Mouse (Mus musculus) MEL (cell line): Measurements from ENCODE around the gene Trim27. TPM values are rescaled to one million over a fixed set of nuclear protein-coding genes. Genes with fewer than 3 reads are reported as not detected.
A peak's percentile ranks its signal among the peaks of the same experiment; 100 is the strongest.

Source experiments
- DNase-seq: peaks from one replicate; pipeline ENCODE4 v3.0.0; 2011; ENCODE audit warnings: low read depth, low spot score
- H3K27ac ChIP-seq: 2 replicates; pipeline ENCODE4 v1.5.1; 2012; ENCODE audit warnings: low read depth, mild to moderate bottlenecking, control low read depth, low read length, moderate library complexity; ENCODE audit not compliant: control insufficient read depth
- H3K27me3 ChIP-seq, 2 experiments: fragments of 150-350 bp in 1 of 2; sonication (generic) in 1 of 2; 2 replicates each; pipeline ENCODE4 v1.6.1; 2012; ENCODE audit warnings: low read length in 2 of 2, mild to moderate bottlenecking in 2 of 2, improper control_type of control experiment in 1 of 2, moderate library complexity in 1 of 2; ENCODE audit not compliant: insufficient read depth in 2 of 2, control insufficient read depth in 1 of 2
- H3K36me3 ChIP-seq, 2 experiments: 2 replicates each; pipeline ENCODE4 v1.6.1; 2012 to 2014; ENCODE audit warnings: low read length in 2 of 2, improper control_type of control experiment in 1 of 2, inconsistent platforms in 1 of 2, mild to moderate bottlenecking in 1 of 2; ENCODE audit not compliant: insufficient read depth in 2 of 2, control insufficient read depth in 1 of 2
- H3K4me1 ChIP-seq, 2 experiments: fragments of 150-350 bp in 1 of 2; sonication (generic) in 1 of 2; 2 replicates each; pipeline ENCODE4 v1.6.1; 2012; ENCODE audit warnings: low read length in 2 of 2, improper control_type of control experiment in 1 of 2, mild to moderate bottlenecking in 1 of 2; ENCODE audit not compliant: insufficient read depth in 2 of 2, control insufficient read depth in 1 of 2
- H3K4me3 ChIP-seq, 2 experiments: fragments of 150-350 bp in 1 of 2; sonication (generic) in 1 of 2; 2 replicates each; pipeline ENCODE4 v1.5.1; 2012; ENCODE audit warnings: low read depth in 2 of 2, low read length in 2 of 2, mild to moderate bottlenecking in 2 of 2, moderate library complexity in 2 of 2, control low read depth in 1 of 2, improper control_type of control experiment in 1 of 2; ENCODE audit not compliant: control insufficient read depth in 1 of 2, insufficient read depth in 1 of 2
- H3K79me2 ChIP-seq: 2 replicates; pipeline ENCODE4 v1.6.1; 2012; ENCODE audit warnings: mild to moderate bottlenecking, low read length, moderate library complexity; ENCODE audit not compliant: control insufficient read depth, poor library complexity, insufficient read depth
- H3K9ac ChIP-seq: 2 replicates; pipeline ENCODE4 v1.6.1; 2012; ENCODE audit warnings: low read depth, mild to moderate bottlenecking, control low read depth, low read length, moderate library complexity; ENCODE audit not compliant: control insufficient read depth, poor library complexity, severe bottlenecking
- H3K9me3 ChIP-seq: fragments of 150-350 bp; sonication (generic); replicated peaks from 2 replicates; pipeline ENCODE4 v1.6.1; 2012; ENCODE audit warnings: mild to moderate bottlenecking, low read length, improper control_type of control experiment, moderate library complexity; ENCODE audit not compliant: insufficient read depth
- CHD1 ChIP-seq: IDR thresholded peaks from 2 replicates; pipeline ENCODE4 v1.6.1; 2012; ENCODE audit warnings: low read depth, mild to moderate bottlenecking, inconsistent platforms, low read length, improper control_type of control experiment
- ETS1 ChIP-seq: IDR thresholded peaks from 2 replicates; pipeline ENCODE4 v1.6.1; 2012; ENCODE audit warnings: low read depth, mild to moderate bottlenecking, inconsistent platforms, low read length, improper control_type of control experiment, moderate library complexity
- HCFC1 ChIP-seq: IDR thresholded peaks from 2 replicates; pipeline ENCODE4 v1.6.1; 2012; ENCODE audit warnings: low read depth, mild to moderate bottlenecking, inconsistent platforms, low read length, improper control_type of control experiment, moderate library complexity
- MAFK ChIP-seq: IDR thresholded peaks from 2 replicates; pipeline ENCODE4 v1.6.1; 2011; ENCODE audit warnings: low read depth, mild to moderate bottlenecking, low read length, improper control_type of control experiment, borderline replicate concordance
- MAX ChIP-seq: IDR thresholded peaks from 2 replicates; pipeline ENCODE4 v1.6.1; 2011; ENCODE audit warnings: low read length, improper control_type of control experiment
- NRF1 ChIP-seq: IDR thresholded peaks from 2 replicates; pipeline ENCODE4 v1.6.1; 2014; ENCODE audit warnings: low read depth, mild to moderate bottlenecking, inconsistent platforms, low read length, improper control_type of control experiment, moderate library complexity; ENCODE audit not compliant: poor library complexity, insufficient read depth, severe bottlenecking
- POLR2AphosphoS5 ChIP-seq: IDR thresholded peaks from 2 replicates; pipeline ENCODE4 v1.6.1; 2012; ENCODE audit warnings: low read depth, borderline replicate concordance, mild to moderate bottlenecking, inconsistent platforms, low read length, moderate library complexity, mixed read lengths
- SIN3A ChIP-seq: IDR thresholded peaks from 2 replicates; pipeline ENCODE4 v1.6.1; 2012; ENCODE audit warnings: low read length, improper control_type of control experiment, inconsistent platforms
- SMC3 ChIP-seq: IDR thresholded peaks from 2 replicates; pipeline ENCODE4 v1.6.1; 2011; ENCODE audit warnings: low read depth, low read length, improper control_type of control experiment
- TAL1 ChIP-seq: IDR thresholded peaks from 2 replicates; pipeline ENCODE4 v1.6.1; 2012; ENCODE audit warnings: mild to moderate bottlenecking, inconsistent platforms, low read length, moderate library complexity, mixed read lengths
- TBP ChIP-seq: IDR thresholded peaks from 2 replicates; pipeline ENCODE4 v1.8.0; 2011; ENCODE audit warnings: low read depth, low read length, improper control_type of control experiment
- USF1 ChIP-seq: IDR thresholded peaks from 2 replicates; pipeline ENCODE4 v1.6.1; 2014; ENCODE audit warnings: low read depth, mild to moderate bottlenecking, inconsistent platforms, low read length, improper control_type of control experiment, moderate library complexity
- USF2 ChIP-seq, 2 experiments: IDR thresholded peaks; 2 replicates each; pipeline ENCODE4 v1.6.1; 2011 to 2012; ENCODE audit warnings: improper control_type of control experiment in 2 of 2, low read length in 2 of 2, borderline replicate concordance in 1 of 2, inconsistent platforms in 1 of 2, low read depth in 1 of 2, mild to moderate bottlenecking in 1 of 2; ENCODE audit not compliant: insufficient read depth in 1 of 2
- ZC3H11A ChIP-seq: IDR thresholded peaks from 2 replicates; pipeline ENCODE4 v1.6.1; 2012; ENCODE audit warnings: low read depth, mild to moderate bottlenecking, inconsistent platforms, low read length, improper control_type of control experiment
- ZKSCAN1 ChIP-seq: IDR thresholded peaks from 2 replicates; pipeline ENCODE4 v1.6.1; 2012; ENCODE audit warnings: low read depth, mild to moderate bottlenecking, inconsistent platforms, low read length, improper control_type of control experiment, moderate library complexity
- ZMIZ1 ChIP-seq: IDR thresholded peaks from 2 replicates; pipeline ENCODE4 v1.6.1; 2012; ENCODE audit warnings: low read depth, mild to moderate bottlenecking, inconsistent platforms, low read length, improper control_type of control experiment, moderate library complexity
- ZNF384 ChIP-seq: IDR thresholded peaks from 2 replicates; pipeline ENCODE4 v1.6.1; 2012; ENCODE audit warnings: low read depth, mild to moderate bottlenecking, inconsistent platforms, low read length, improper control_type of control experiment
- polyA plus RNA-seq, 2 experiments: library from polyadenylated mRNA; stranded (reverse) in 1 of 2; unstranded in 1 of 2; fragments of >175 nt in 1 of 2; fragments of >200 nt in 1 of 2; gene quantifications; 2 replicates each; pipeline versions ENCODE4 v1.2.1 to v1.2.4; 2012; ENCODE audit warnings: low replicate concordance in 2 of 2, low read depth in 1 of 2; ENCODE audit not compliant: insufficient read length in 2 of 2, insufficient read depth in 1 of 2, missing spikeins in 1 of 2
- total RNA-seq: library from RNA; depleted of rRNA; stranded (reverse); fragments of 300-350 nt; gene quantifications from 2 replicates; pipeline ENCODE4 v1.2.3, GENCODE M21; 2012

The Trim27 gene
- total and polyA plus RNA-seq, 3 experiments = 258 to 339 (median 311) TPM

DNA sequence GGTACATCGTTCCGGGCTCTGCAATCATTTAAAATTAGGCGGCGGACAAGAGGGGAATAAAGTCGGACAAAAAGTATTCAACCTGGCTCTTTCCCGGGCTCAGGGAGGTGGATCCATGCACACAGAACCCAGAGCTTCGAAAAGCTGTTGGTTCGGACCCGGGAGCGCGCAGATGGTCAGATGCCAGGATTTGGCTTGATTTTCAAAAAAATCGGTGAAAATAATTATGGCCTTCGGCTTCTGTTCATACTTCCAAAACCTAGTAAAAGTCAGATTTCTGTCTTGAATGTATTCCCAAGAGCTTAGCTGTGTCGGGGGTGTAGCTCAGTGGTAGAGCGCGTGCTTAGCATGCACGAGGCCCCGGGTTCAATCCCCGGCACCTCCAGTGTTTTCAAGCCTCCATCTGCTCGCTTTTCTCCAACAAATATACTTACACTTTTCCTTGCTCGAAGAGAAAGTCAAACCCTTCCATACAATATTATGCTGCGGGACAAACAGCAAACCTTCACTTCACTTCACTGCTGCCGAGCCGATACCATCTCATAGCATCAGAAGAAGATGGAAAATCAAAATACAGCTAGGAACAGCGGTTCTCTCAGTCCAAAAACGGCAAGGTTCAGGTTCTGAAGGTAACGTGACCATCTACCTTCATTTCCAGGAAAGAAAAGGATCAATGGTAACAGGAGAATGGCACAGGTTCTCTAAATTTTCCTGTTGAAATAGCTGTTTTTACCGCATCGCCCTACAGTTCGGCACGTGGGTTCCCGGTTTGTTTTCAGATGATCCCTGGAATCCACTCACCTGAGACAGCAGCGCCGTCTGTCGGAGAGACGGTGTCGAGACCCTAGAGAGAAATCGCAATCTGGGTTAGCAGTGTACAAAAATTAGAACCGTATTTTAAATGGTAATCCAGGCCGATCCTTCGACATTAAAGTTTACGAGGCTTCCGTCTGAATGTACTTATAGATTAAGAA is 54.8 kb downstream of the Trim27 start (continued):
- TF ChIP-seq SIN3A (peak; percentile 91), POLR2AphosphoS5 (no peak), ZC3H11A (peak; percentile 87), HCFC1 (peak; percentile 18; the same call in 1 of the 2 replicates)

DNA sequence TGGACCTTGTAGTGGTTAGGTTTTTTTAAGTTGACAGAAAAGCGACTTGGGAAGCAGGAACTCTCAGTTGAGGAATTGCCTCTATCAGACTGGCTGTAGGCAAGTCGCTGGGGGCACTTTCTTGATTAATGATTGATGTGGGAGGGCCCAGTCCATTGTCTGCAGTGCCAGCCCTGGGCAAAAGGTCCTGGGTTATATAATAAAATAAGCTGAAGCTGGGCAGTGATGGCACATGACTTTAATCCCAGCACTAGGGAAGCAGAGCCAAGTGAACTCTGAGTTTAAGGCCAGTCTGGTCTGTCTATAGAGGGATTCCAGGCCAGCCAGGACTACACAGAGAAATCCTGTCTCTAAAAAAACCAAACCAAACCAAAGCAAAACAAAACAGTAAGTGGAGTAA is 57.5 kb downstream of the Trim27 start:
- peaks cover 0 to 2% of the 10 kb centered on the region in 2 experiments; a peak in 1 of 4 replicates for H3K36me3 ChIP-seq
- TF ChIP-seq ZKSCAN1 (no peak), SIN3A (no peak), ZMIZ1 (no peak), HCFC1 (no peak), NRF1 (no peak), USF1 (no peak), POLR2AphosphoS5 (no peak), ZNF384 (no peak), MAFK (no peak), TBP (no peak), SMC3 (no peak), TAL1 (no peak), USF2 (IDR thresholded peaks at IDR 0.05; ENCODE audit: borderline replicate concordance in 1 of 2, insufficient read depth in 1 of 2, low read depth in 1 of 2, low read length in 2 of 2) (no peak), ETS1 (no peak), CHD1 (no peak), MAX (no peak)
- H3K9ac ChIP-seq = no peak overlapping the region
- H3K9me3 ChIP-seq = no peaks in the 10 kb centered on the region
- H3K4me1 ChIP-seq = peaks cover 0 to 4% of the 10 kb centered on the region in 2 experiments; a peak in 1 of 4 replicates
- no peak for DNase-seq
- H3K4me3 ChIP-seq = no peak overlapping the region
- H3K27me3 ChIP-seq = no peaks in the 10 kb centered on the region; a peak in 1 of 4 replicates
- no peak overlapping the region for H3K27ac ChIP-seq
- no peaks in the 10 kb centered on the region; the same call in 1 of the 2 replicates for H3K79me2 ChIP-seq
